Mouse (Mus musculus) lung, postnatal 0 days (tissue): ENCODE data around the gene Pigm.

Source experiments
- CTCF ChIP-seq: IDR thresholded peaks from 2 replicates; pipeline ENCODE4 v1.5.1; 2016; ENCODE audit warnings: antibody characterized with exemption, mild to moderate bottlenecking
- EP300 ChIP-seq: IDR thresholded peaks from 2 replicates; pipeline ENCODE4 v1.6.1; 2016; ENCODE audit warnings: antibody characterized with exemption, mild to moderate bottlenecking, control low read depth

DNA sequence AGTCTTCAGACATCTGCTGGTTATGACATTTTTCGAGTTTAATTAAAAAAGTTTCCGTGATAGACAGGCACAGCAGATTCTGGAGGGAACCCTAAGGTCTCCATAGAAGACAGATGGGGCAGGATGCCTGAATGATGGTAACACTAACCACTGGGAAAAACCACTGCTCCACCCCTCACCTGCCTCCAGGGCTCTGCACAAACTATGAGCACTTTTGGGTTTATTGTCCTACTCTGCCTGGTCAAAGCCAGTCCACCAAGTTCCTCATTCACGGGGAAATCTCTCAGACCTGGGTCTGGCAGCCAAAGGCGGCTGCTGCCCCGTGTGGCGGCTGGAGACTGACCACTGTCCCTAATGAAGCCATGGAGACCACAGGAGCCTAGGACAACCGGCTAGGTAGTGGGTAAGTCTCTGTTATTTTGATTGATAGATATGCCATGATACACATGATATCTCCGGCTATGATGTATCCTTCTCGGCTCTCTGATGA, 54.4 kb downstream of the Pigm start:
- no peak for TF ChIP-seq CTCF
- no peak for TF ChIP-seq EP300
